Mouse (Mus musculus): ENCODE data around the gene Tmem151b.
A peak's percentile ranks its signal among the peaks of the same experiment; 100 is the strongest.

Tmem151b gene

GRCm38 (mm10) chr17:45505941-45506465, 43.5 kb downstream of the Tmem151b start:
- DNase-seq: peak in 1 of 2 experiments; percentile 38

- no peak for DNase-seq
Observed at GRCm38 (mm10) chr17:45503301-45503973, 46.0 kb downstream of the Tmem151b start.

GRCm38 (mm10) chr17:45502324-45502723, 47.2 kb downstream of the Tmem151b start:
- no peak for DNase-seq

- no peak for DNase-seq
Observed at GRCm38 (mm10) chr17:45500981-45501380, 48.5 kb downstream of the Tmem151b start.

- DNase-seq: no peak
Observed at GRCm38 (mm10) chr17:45499516-45499915, 50.0 kb downstream of the Tmem151b start.

GRCm38 (mm10) chr17:45498397-45498796, 51.1 kb downstream of the Tmem151b start:
- DNase-seq: no peak

GRCm38 (mm10) chr17:45495398-45495797, 54.1 kb downstream of the Tmem151b start:
- no peak for DNase-seq
